ENCODE assay signal across 30 mouse cellular contexts in genomic region chr10:76665551-76665950, GRCm38 (mm10). TPM values are rescaled to one million over a fixed set of nuclear protein-coding genes. Genes with fewer than 3 reads are reported as not detected.
DNase-seq lines count a peak whose midpoint lies in the region; ATAC-seq and TF ChIP-seq lines count a peak whose summit lies in the region.
"Had no signal": no experiment of that assay in that cellular context is flagged by ENCODE, and none has a peak within 500 bp of the region (broad histone marks: within the 10 kb centered on the region; RNA-seq: fewer than 3 reads in every experiment).

No protein-coding gene starts in this region.

- H3K9me3 ChIP-seq in heart, embryonic 10.5 days, result no peaks in the 10 kb centered on the region
- H3K9me3 ChIP-seq in lung, embryonic 14.5 days (ENCODE audit: low read depth, low read length), result peaks cover 16% of the 10 kb centered on the region; the same call in 1 of the 2 replicates
- H3K9me3 ChIP-seq in stomach, embryonic 16.5 days (replicated peaks; ENCODE audit: control insufficient read depth, low read length), result peaks cover 10% of the 10 kb centered on the region
- H3K9me3 ChIP-seq in midbrain, embryonic 15.5 days, result no peaks in the 10 kb centered on the region
- H3K9me3 ChIP-seq: limb, embryonic 10.5 days had no signal

- no peak for TF ChIP-seq CTCF in lung, embryonic 14.5 days (IDR thresholded peaks at IDR 0.05; ENCODE audit: low read depth)

- no peak overlapping the region for H3K9ac ChIP-seq in lung, embryonic 14.5 days
- no peak overlapping the region for H3K9ac ChIP-seq in stomach, embryonic 16.5 days (ENCODE audit: low read length)
- no peak overlapping the region for H3K9ac ChIP-seq in midbrain, embryonic 15.5 days
- H3K9ac ChIP-seq: embryonic facial prominence, embryonic 13.5 days; hindbrain, embryonic 14.5 days; limb, embryonic 15.5 days; liver, embryonic 14.5 days; neural tube, embryonic 15.5 days had no signal

- H3K27ac ChIP-seq in heart, embryonic 10.5 days, result no peak overlapping the region
- peak overlapping the region; percentile 77 for H3K27ac ChIP-seq in lung, embryonic 14.5 days (ENCODE audit: low read depth)
- H3K27ac ChIP-seq in stomach, embryonic 16.5 days (ENCODE audit: low read length), result peak overlapping the region; percentile 89; the same call in 1 of the 2 replicates
- H3K27ac ChIP-seq in midbrain, embryonic 15.5 days, result no peak overlapping the region
- H3K27ac ChIP-seq: embryonic facial prominence, embryonic 13.5 days; hindbrain, embryonic 14.5 days; kidney, postnatal 0 days; limb, embryonic 10.5 days; liver, embryonic 14.5 days; neural tube, embryonic 15.5 days had no signal

- H3K4me3 ChIP-seq in heart, embryonic 10.5 days, result no peak overlapping the region
- no peak overlapping the region for H3K4me3 ChIP-seq in lung, embryonic 14.5 days (ENCODE audit: low read depth, low read length)
- H3K4me3 ChIP-seq in stomach, embryonic 16.5 days (replicated peaks; ENCODE audit: low read length), result no peak overlapping the region
- no peak overlapping the region for H3K4me3 ChIP-seq in midbrain, embryonic 15.5 days
- H3K4me3 ChIP-seq: embryonic facial prominence, embryonic 13.5 days; erythroblast, embryonic 14.5 days; limb, embryonic 10.5 days; limb, embryonic 15.5 days; neural tube, embryonic 15.5 days had no signal

- ATAC-seq in lung, embryonic 14.5 days (ENCODE audit: insufficient read depth), result no peak
- ATAC-seq in stomach, embryonic 16.5 days (ENCODE audit: insufficient read depth, low FRiP score), result no peak
- no peak for ATAC-seq in midbrain, embryonic 15.5 days (replicated peaks)
- ATAC-seq: CD4-positive, CD25-positive, alpha-beta regulatory T cell, adult 4 months; forebrain, embryonic 16.5 days had no signal

- 0 out of 2 replicates have a peak, but pooled peaks cover 3% of the 10 kb centered on the region for H3K4me1 ChIP-seq in heart, embryonic 10.5 days
- peaks cover 10% of the 10 kb centered on the region; the same call in 1 of the 2 replicates for H3K4me1 ChIP-seq in lung, embryonic 14.5 days (ENCODE audit: insufficient read depth)
- peaks cover 8% of the 10 kb centered on the region; the same call in 1 of the 2 replicates for H3K4me1 ChIP-seq in stomach, embryonic 16.5 days (ENCODE audit: control insufficient read depth, insufficient read depth, low read length)
- no peaks in the 10 kb centered on the region for H3K4me1 ChIP-seq in midbrain, embryonic 15.5 days
- H3K4me1 ChIP-seq: limb, embryonic 10.5 days; neural tube, embryonic 15.5 days had no signal

- no peaks in the 10 kb centered on the region for H3K36me3 ChIP-seq in heart, embryonic 10.5 days
- H3K36me3 ChIP-seq in lung, embryonic 14.5 days (ENCODE audit: insufficient read depth), result no peaks in the 10 kb centered on the region
- no peaks in the 10 kb centered on the region for H3K36me3 ChIP-seq in stomach, embryonic 16.5 days (ENCODE audit: control insufficient read depth, insufficient read depth, low read length)
- no peaks in the 10 kb centered on the region for H3K36me3 ChIP-seq in midbrain, embryonic 15.5 days (replicated peaks)
- H3K36me3 ChIP-seq: embryonic facial prominence, embryonic 13.5 days; limb, embryonic 10.5 days; limb, embryonic 15.5 days; neural tube, embryonic 15.5 days had no signal

- no peak overlapping the region for H3K4me2 ChIP-seq in lung, embryonic 14.5 days
- no peak overlapping the region for H3K4me2 ChIP-seq in stomach, embryonic 16.5 days (ENCODE audit: low read depth, low read length)
- no peak overlapping the region for H3K4me2 ChIP-seq in midbrain, embryonic 15.5 days
- H3K4me2 ChIP-seq: embryonic facial prominence, embryonic 13.5 days; heart, embryonic 11.5 days; hindbrain, embryonic 14.5 days; limb, embryonic 15.5 days; neural tube, embryonic 15.5 days had no signal

- H3K27me3 ChIP-seq in heart, embryonic 10.5 days (ENCODE audit: insufficient read depth, poor library complexity, severe bottlenecking), result no peaks in the 10 kb centered on the region
- no peaks in the 10 kb centered on the region for H3K27me3 ChIP-seq in lung, embryonic 14.5 days (ENCODE audit: insufficient read depth, low read length)
- H3K27me3 ChIP-seq in stomach, embryonic 16.5 days (ENCODE audit: control insufficient read depth, insufficient read depth, low read length), result no peaks in the 10 kb centered on the region
- H3K27me3 ChIP-seq in midbrain, embryonic 15.5 days (replicated peaks), result no peaks in the 10 kb centered on the region
- H3K27me3 ChIP-seq: embryonic facial prominence, embryonic 13.5 days; limb, embryonic 15.5 days; neural tube, embryonic 15.5 days had no signal

- intact Hi-C loops in heart, postnatal 25 days (cut with DNase I), result no loop called here

- DNase-seq in heart, embryonic 10.5 days (ENCODE audit: low spot score), result peak; percentile 39
- no peak for DNase-seq in heart, postnatal 25 days (ENCODE audit: low spot score)
- DNase-seq in lung, embryonic 14.5 days, result no peak
- DNase-seq in lung, postnatal 25 days (ENCODE audit: low spot score), result no peak
- peak; percentile 48 for DNase-seq in brain, adult 2 months (ENCODE audit: low read depth, low spot score)
- DNase-seq: adrenal gland, postnatal 14 days; cerebellum, adult 11-12 months; cerebellum, adult 9-11 months; embryo, embryonic 11 days; gastrocnemius, postnatal 10 days; kidney, adult 8-10 months; midbrain, embryonic 14.5 days; right cerebral cortex, adult 18-20 months; spleen, adult 18-20 months; thymus, postnatal 4 days had no signal

- WGBS in heart, embryonic 10.5 days, result 88% methylated on average over 11 of the region's 11 CpGs
- 92% methylated on average over 11 of the region's 11 CpGs for WGBS in lung, embryonic 14.5 days
- WGBS in stomach, embryonic 16.5 days, result 93% methylated on average over 11 of the region's 11 CpGs
- 90% methylated on average over 11 of the region's 11 CpGs for WGBS in midbrain, embryonic 15.5 days

RNA-seq across cellular contexts. Expression of gene Col6a2, which starts 42.1 kb away (rescaled TPM):
- 17.1 and 19.7 TPM in 2 replicates for polyA plus RNA-seq in heart, embryonic 10.5 days (2016; fragmentation: Nextera tagmentation; extraction: Ambion mirVana)
- total RNA-seq in heart, postnatal 25 days (2021), result 100 to 1,000 TPM in 1 of 2 experiments, 10 to 100 TPM in 1; 94.0 to 106 TPM
- polyA plus RNA-seq in lung, embryonic 14.5 days (2014; fragmentation: Nextera tagmentation; extraction: Ambion mirVana), result 168 and 170 TPM in 2 replicates
- 263 and 287 TPM in 2 replicates for polyA plus RNA-seq in stomach, embryonic 16.5 days (2015; fragmentation: Nextera tagmentation; extraction: Ambion mirVana)
- polyA plus RNA-seq in midbrain, embryonic 15.5 days (2015; fragmentation: Nextera tagmentation; extraction: Ambion mirVana), result 17.0 and 19.1 TPM in 2 replicates
- total RNA-seq: granulocyte monocyte progenitor cell, adult 5-6 weeks; hematopoietic stem cell, adult 5-6 weeks had no signal
- polyA plus RNA-seq: CD4-positive, CD25-positive, alpha-beta regulatory T cell, adult 4 months; erythroblast, embryonic 14.5 days had no signal

Comparison
In these comparisons a context has a peak if more than half of its experiments do, and no peak if none do; other contexts are left out.
1. DNase-seq: peak in heart, embryonic 10.5 days (single experiment) and brain, adult 2 months (single experiment); none in heart, postnatal 25 days (single experiment), lung, embryonic 14.5 days (single experiment) and lung, postnatal 25 days (single experiment).
2. H3K27ac ChIP-seq: peak in lung, embryonic 14.5 days (single experiment) and stomach, embryonic 16.5 days (single experiment); none in heart, embryonic 10.5 days (single experiment) and midbrain, embryonic 15.5 days (single experiment).